30 mouse cellular contexts compared by ENCODE assay signal in genomic region chr12:4479171-4479881, GRCm38 (mm10).
"Had no signal": no experiment of that assay in that cellular context is flagged by ENCODE, and none has a peak within 500 bp of the region (broad histone marks: within the 10 kb centered on the region; RNA-seq: fewer than 3 reads in every experiment).

No protein-coding gene starts in this region.

- H3K36me3 ChIP-seq: heart, embryonic 12.5 days; heart, embryonic 13.5 days; heart, embryonic 15.5 days; hindbrain, embryonic 10.5 days; hindbrain, embryonic 12.5 days; hindbrain, embryonic 13.5 days; hindbrain, embryonic 15.5 days; intestine, embryonic 15.5 days; kidney, embryonic 15.5 days had no signal

- H3K4me3 ChIP-seq: heart, embryonic 12.5 days; heart, embryonic 13.5 days; heart, embryonic 15.5 days; hindbrain, embryonic 10.5 days; hindbrain, embryonic 12.5 days; hindbrain, embryonic 13.5 days; hindbrain, embryonic 15.5 days; intestine, embryonic 15.5 days; kidney, embryonic 15.5 days; layer of hippocampus, adult 2 months; left cerebral cortex, adult 2 months had no signal

- H3K9me3 ChIP-seq: heart, embryonic 12.5 days; heart, embryonic 13.5 days; heart, embryonic 15.5 days; hindbrain, embryonic 10.5 days; hindbrain, embryonic 12.5 days; hindbrain, embryonic 13.5 days; hindbrain, embryonic 15.5 days; intestine, embryonic 15.5 days; kidney, embryonic 15.5 days had no signal

- H3K9ac ChIP-seq: heart, embryonic 12.5 days; heart, embryonic 13.5 days; heart, embryonic 15.5 days; hindbrain, embryonic 12.5 days; hindbrain, embryonic 13.5 days; hindbrain, embryonic 14.5 days; hindbrain, embryonic 15.5 days; intestine, embryonic 15.5 days; kidney, embryonic 15.5 days had no signal

- H3K27ac ChIP-seq: heart, embryonic 13.5 days; heart, embryonic 15.5 days; hindbrain, embryonic 10.5 days; hindbrain, embryonic 12.5 days; hindbrain, embryonic 13.5 days; hindbrain, embryonic 14.5 days; hindbrain, embryonic 15.5 days; hindbrain, postnatal 0 days; intestine, embryonic 15.5 days; kidney, embryonic 15.5 days; kidney, postnatal 0 days; layer of hippocampus, adult 2 months; left cerebral cortex, adult 2 months had no signal

- DNase-seq: heart, postnatal 10 days; heart, postnatal 14 days; heart, postnatal 36 days; heart, postnatal 4 days; kidney, adult 11 months; kidney, adult 18-20 months; kidney, adult 2 months; kidney, adult 8-10 months; kidney, adult 9 months; kidney, postnatal 10 days; kidney, postnatal 14 days; kidney, postnatal 25 days; kidney, postnatal 36 days; kidney, postnatal 4 days; layer of hippocampus, adult 9-11 months; layer of hippocampus, postnatal 36 days had no signal

- H3K27me3 ChIP-seq: heart, embryonic 15.5 days; hindbrain, embryonic 13.5 days; hindbrain, embryonic 15.5 days; intestine, embryonic 15.5 days; kidney, embryonic 15.5 days had no signal
